Mouse (Mus musculus) liver, embryonic 15.5 days (tissue): ENCODE results near the gene Mapt. TPM values are rescaled to one million over a fixed set of nuclear protein-coding genes. Genes with fewer than 3 reads are reported as not detected.
A peak's percentile ranks its signal among the peaks of the same experiment; 100 is the strongest.

Experiments
- ATAC-seq: fragments of 200-750 bp; cut with Nextera tagmentation; 2 replicates; pipeline ENCODE4 v1.8.0; 2017; ENCODE audit warnings: moderate number of reproducible peaks, mild to moderate bottlenecking, moderate library complexity; ENCODE audit not compliant: insufficient read depth
- H3K27ac ChIP-seq: fragments of 300-500 bp; sonication (generic); replicated peaks from 2 replicates; pipeline ENCODE4 v1.5.1; 2015; ENCODE audit warnings: mild to moderate bottlenecking, inconsistent platforms
- H3K27me3 ChIP-seq: fragments of 300-500 bp; sonication (generic); 2 replicates; pipeline ENCODE4 v1.6.1; 2015; ENCODE audit warnings: mild to moderate bottlenecking, inconsistent platforms
- H3K36me3 ChIP-seq: fragments of 300-500 bp; sonication (generic); replicated peaks from 2 replicates; pipeline ENCODE4 v1.6.1; 2015; ENCODE audit warnings: moderate library complexity, mild to moderate bottlenecking, inconsistent platforms
- H3K4me1 ChIP-seq: fragments of 300-500 bp; sonication (generic); replicated peaks from 2 replicates; pipeline ENCODE4 v1.6.1; 2015; ENCODE audit warnings: inconsistent platforms
- H3K4me2 ChIP-seq: fragments of 300-500 bp; sonication (generic); 2 replicates; pipeline ENCODE4 v1.6.1; 2015; ENCODE audit warnings: moderate library complexity, mild to moderate bottlenecking, inconsistent platforms
- H3K4me3 ChIP-seq: fragments of 300-500 bp; sonication (generic); replicated peaks from 2 replicates; pipeline ENCODE4 v1.5.1; 2015; ENCODE audit warnings: mild to moderate bottlenecking, inconsistent platforms
- H3K9ac ChIP-seq: fragments of 300-500 bp; sonication (generic); 2 replicates; pipeline ENCODE4 v1.6.1; 2015; ENCODE audit warnings: moderate library complexity, mild to moderate bottlenecking, inconsistent platforms
- H3K9me3 ChIP-seq: fragments of 300-500 bp; sonication (generic); replicated peaks from 2 replicates; pipeline ENCODE4 v1.6.1; 2016; ENCODE audit warnings: inconsistent platforms
- WGBS: fragments of 180-500 bp; shearing (Covaris S2); methylation state at CpG from one replicate; pipeline ENCODE4 v1.1.7; 2015; ENCODE audit warnings: mixed read lengths; ENCODE audit not compliant: insufficient replicate concordance; 5-methylcytosine and 5-hydroxymethylcytosine counted together
- polyA plus RNA-seq: library from polyadenylated mRNA; unstranded; fragments of >200 nt; fragmentation: Nextera tagmentation; extraction: Ambion mirVana; gene quantifications from 2 replicates; pipeline ENCODE4 v1.2.1, GENCODE M21; 2015

The Mapt gene
- polyA plus RNA-seq, 1 experiment from 2014 or later: 0.44 TPM

- H3K9me3 ChIP-seq: no peaks in the 10 kb centered on the region
- no peak overlapping the region for H3K4me3 ChIP-seq
- peaks cover 32% of the 10 kb centered on the region for H3K4me1 ChIP-seq
- ATAC-seq: no peak
- H3K27me3 ChIP-seq: no peaks in the 10 kb centered on the region; the same call in 1 of the 2 replicates
- no peaks in the 10 kb centered on the region for H3K36me3 ChIP-seq
- no peak overlapping the region for H3K9ac ChIP-seq
- H3K4me2 ChIP-seq: no peak overlapping the region
- WGBS: 35% methylated on average over 16 of the region's 16 CpGs
- H3K27ac ChIP-seq: no peak overlapping the region
Measured at GRCm38 (mm10) chr11:104316685-104317400, 85.7 kb downstream of the Mapt start.

GRCm38 (mm10) chr11:104317631-104318030 lies 86.4 kb downstream of the Mapt start:
- WGBS: 44% methylated on average over 3 of the region's 3 CpGs
- ATAC-seq: no peak

GRCm38 (mm10) chr11:104318940-104319781 lies 88.0 kb downstream of the Mapt start:
- H3K36me3 ChIP-seq: no peaks in the 10 kb centered on the region
- 0 out of 2 replicates have a peak, but pooled peaks have one; percentile 25 for ATAC-seq
- H3K4me3 ChIP-seq: peak overlapping the region; percentile 31
- H3K9me3 ChIP-seq: no peaks in the 10 kb centered on the region
- peaks cover 32% of the 10 kb centered on the region for H3K4me1 ChIP-seq
- WGBS: 2% methylated on average over 24 of the region's 24 CpGs
- no peak overlapping the region for H3K27ac ChIP-seq
- peak overlapping the region; percentile 65 for H3K4me2 ChIP-seq
- H3K27me3 ChIP-seq: no peaks in the 10 kb centered on the region; the same call in 1 of the 2 replicates
- H3K9ac ChIP-seq: peak overlapping the region; percentile 7; the same call in 1 of the 2 replicates

More at GRCm38 (mm10) chr11:104317631-104318030, 86.4 kb downstream of the Mapt start:
- no peaks in the 10 kb centered on the region; the same call in 1 of the 2 replicates for H3K27me3 ChIP-seq
- H3K9me3 ChIP-seq: no peaks in the 10 kb centered on the region
- no peak overlapping the region for H3K4me2 ChIP-seq
- no peaks in the 10 kb centered on the region for H3K36me3 ChIP-seq
- peaks cover 32% of the 10 kb centered on the region for H3K4me1 ChIP-seq
- no peak overlapping the region for H3K9ac ChIP-seq
- H3K27ac ChIP-seq: no peak overlapping the region
- H3K4me3 ChIP-seq: no peak overlapping the region

GRCm38 (mm10) chr11:104320511-104320910 lies 89.3 kb downstream of the Mapt start:
- WGBS: 31% methylated on average over 5 of the region's 5 CpGs
- peaks cover 32% of the 10 kb centered on the region for H3K4me1 ChIP-seq
- H3K9me3 ChIP-seq: no peaks in the 10 kb centered on the region
- H3K4me2 ChIP-seq: no peak overlapping the region
- no peak overlapping the region for H3K4me3 ChIP-seq
- H3K36me3 ChIP-seq: no peaks in the 10 kb centered on the region
- ATAC-seq: no peak
- no peak overlapping the region for H3K9ac ChIP-seq
- no peak overlapping the region for H3K27ac ChIP-seq
- no peaks in the 10 kb centered on the region; the same call in 1 of the 2 replicates for H3K27me3 ChIP-seq

GRCm38 (mm10) chr11:104322142-104322541 lies 91.0 kb downstream of the Mapt start:
- Histone ChIP-seq H3K9ac (no peak overlapping the region), H3K36me3 (no peaks in the 10 kb centered on the region), H3K27ac (no peak overlapping the region), H3K4me2 (no peak overlapping the region), H3K4me3 (no peak overlapping the region), H3K27me3 (no peaks in the 10 kb centered on the region; the same call in 1 of the 2 replicates), H3K4me1 (peaks cover 24% of the 10 kb centered on the region), H3K9me3 (no peaks in the 10 kb centered on the region)
- no peak for ATAC-seq
- 46% methylated on average over 4 of the region's 4 CpGs for WGBS

GRCm38 (mm10) chr11:104327462-104327861 lies 96.3 kb downstream of the Mapt start:
- H3K4me2 ChIP-seq: no peak overlapping the region
- no peaks in the 10 kb centered on the region for H3K9me3 ChIP-seq
- H3K9ac ChIP-seq: no peak overlapping the region
- no peaks in the 10 kb centered on the region for H3K27me3 ChIP-seq
- H3K36me3 ChIP-seq: peaks cover 2% of the 10 kb centered on the region
- no peak overlapping the region for H3K27ac ChIP-seq
- H3K4me1 ChIP-seq: no peaks in the 10 kb centered on the region
- 82% methylated on average over 1 of the region's 1 CpGs for WGBS
- ATAC-seq: no peak
- H3K4me3 ChIP-seq: no peak overlapping the region

GRCm38 (mm10) chr11:104327946-104328345 lies 96.8 kb downstream of the Mapt start:
- Histone ChIP-seq H3K9me3 (no peaks in the 10 kb centered on the region), H3K4me2 (no peak overlapping the region), H3K4me3 (no peak overlapping the region), H3K27me3 (no peaks in the 10 kb centered on the region), H3K9ac (no peak overlapping the region), H3K36me3 (peaks cover 7% of the 10 kb centered on the region), H3K4me1 (no peaks in the 10 kb centered on the region), H3K27ac (no peak overlapping the region)
- ATAC-seq: no peak
- WGBS: 71% methylated on average over 6 of the region's 6 CpGs

GRCm38 (mm10) chr11:104329185-104329926 lies 98.2 kb downstream of the Mapt start:
- no peak overlapping the region for H3K27ac ChIP-seq
- no peaks in the 10 kb centered on the region for H3K4me1 ChIP-seq
- no peak overlapping the region for H3K4me2 ChIP-seq
- no peaks in the 10 kb centered on the region for H3K27me3 ChIP-seq
- no peak overlapping the region for H3K4me3 ChIP-seq
- H3K9me3 ChIP-seq: no peaks in the 10 kb centered on the region
- H3K36me3 ChIP-seq: peaks cover 18% of the 10 kb centered on the region
- 68% methylated on average over 11 of the region's 11 CpGs for WGBS
- H3K9ac ChIP-seq: no peak overlapping the region
- ATAC-seq: no peak

- H3K9ac ChIP-seq: no peak overlapping the region
- ATAC-seq: no peak
- H3K4me2 ChIP-seq: no peak overlapping the region
- WGBS: 76% methylated on average over 4 of the region's 4 CpGs
- H3K27me3 ChIP-seq: no peaks in the 10 kb centered on the region
- no peak overlapping the region for H3K4me3 ChIP-seq
- no peaks in the 10 kb centered on the region for H3K4me1 ChIP-seq
- no peak overlapping the region for H3K27ac ChIP-seq
- H3K9me3 ChIP-seq: no peaks in the 10 kb centered on the region
- peaks cover 26% of the 10 kb centered on the region for H3K36me3 ChIP-seq
Measured at GRCm38 (mm10) chr11:104330151-104330550, 99.0 kb downstream of the Mapt start.

- Histone ChIP-seq H3K9me3 (no peaks in the 10 kb centered on the region), H3K27ac (no peak overlapping the region), H3K4me1 (no peaks in the 10 kb centered on the region), H3K27me3 (no peaks in the 10 kb centered on the region), H3K9ac (no peak overlapping the region), H3K4me3 (no peak overlapping the region), H3K36me3 (peaks cover 37% of the 10 kb centered on the region), H3K4me2 (no peak overlapping the region)
- 84% methylated on average over 3 of the region's 3 CpGs for WGBS
- no peak for ATAC-seq
Measured at GRCm38 (mm10) chr11:104331208-104331607, 100.0 kb downstream of the Mapt start.

GRCm38 (mm10) chr11:104332105-104332504 lies 100.9 kb downstream of the Mapt start:
- Histone ChIP-seq H3K4me1 (no peaks in the 10 kb centered on the region), H3K9ac (no peak overlapping the region), H3K27me3 (no peaks in the 10 kb centered on the region), H3K4me2 (no peak overlapping the region), H3K27ac (no peak overlapping the region), H3K36me3 (peaks cover 43% of the 10 kb centered on the region), H3K4me3 (no peak overlapping the region), H3K9me3 (no peaks in the 10 kb centered on the region)
- WGBS: 76% methylated on average over 5 of the region's 5 CpGs
- no peak for ATAC-seq
